Mouse (Mus musculus): ENCODE data around the gene Vamp8.
A peak's percentile ranks its signal among the peaks of the same experiment; 100 is the strongest.

The Vamp8 gene

GRCm38 (mm10) chr6:72389941-72390771 lies at the start of gene Vamp8:
Gene Vamp8 (minus strand): TSS chr6:72390703.
- peak; percentile 88 for DNase-seq (ENCODE audit: low read depth, low spot score)

DNA sequence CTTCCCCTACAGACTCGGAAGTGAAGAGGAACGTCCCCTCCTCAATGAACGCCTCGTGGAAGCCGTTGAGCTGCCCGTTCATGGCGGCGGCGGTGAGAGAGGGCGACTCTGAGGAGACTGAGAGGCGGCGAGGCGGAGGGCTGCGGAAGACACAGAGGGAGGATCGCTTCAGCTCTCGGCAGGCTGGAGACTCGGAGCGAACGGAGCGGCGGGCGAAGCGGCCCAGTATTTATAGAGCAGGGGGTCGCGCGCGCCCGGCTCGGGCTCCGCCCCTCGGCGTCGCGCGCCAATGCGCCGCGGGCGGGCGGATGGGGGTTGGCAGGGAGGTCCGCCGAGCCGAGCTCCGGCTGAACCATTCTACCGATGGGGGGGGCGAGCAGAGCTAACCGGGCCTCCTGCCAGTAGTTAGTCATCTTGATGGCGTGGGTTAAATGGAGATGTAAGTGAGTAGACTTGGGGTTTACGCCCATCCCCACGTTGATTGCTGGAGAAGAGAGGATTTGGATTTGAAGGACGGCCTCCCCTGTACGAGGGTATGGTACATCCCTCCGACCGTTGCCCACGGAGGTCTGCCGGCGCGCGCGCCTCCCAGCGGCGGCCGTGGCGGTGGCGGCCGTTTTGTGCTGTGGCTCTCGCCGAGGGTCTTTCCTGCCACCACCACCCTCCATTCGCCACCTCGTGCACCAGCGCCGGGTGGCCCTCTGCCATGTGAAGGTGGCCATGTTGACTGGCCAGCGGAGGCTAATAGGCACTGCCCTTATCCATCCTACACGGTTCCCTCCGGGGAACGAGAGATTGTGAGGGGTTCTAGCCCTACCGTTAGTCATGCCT lies 49.1 kb upstream of the Vamp8 start, which contains the start of gene Mat2a:
Mat2a (minus strand) TSS at position 204 of the 831 bp plus-strand sequence.
- peak; percentile 96 for DNase-seq (ENCODE audit: low read depth, low spot score)

GRCm38 (mm10) chr6:72438862-72439354 lies 48.4 kb upstream of the Vamp8 start:
- peak; percentile 91 for DNase-seq (ENCODE audit: low read depth, low spot score)

DNA sequence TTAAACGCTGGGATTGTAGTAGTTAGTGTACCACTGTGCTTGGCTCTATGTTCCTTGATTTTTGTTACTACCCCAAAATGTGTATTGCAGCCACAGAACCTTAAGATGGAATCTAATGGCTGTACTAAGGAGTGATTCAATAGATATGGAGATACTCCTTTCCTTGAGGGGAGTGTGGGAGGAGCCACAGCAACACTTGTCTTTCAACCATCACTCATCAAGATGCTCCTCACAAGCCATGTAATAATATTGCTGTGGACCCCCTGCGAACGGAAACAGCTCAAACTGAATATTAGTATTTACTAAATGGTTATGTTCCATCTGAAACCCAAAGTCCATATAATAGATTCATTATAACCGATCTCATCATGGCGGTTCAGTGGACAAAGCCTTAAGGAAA lies 47.7 kb upstream of the Vamp8 start:
- peak; percentile 79 for DNase-seq (ENCODE audit: low read depth, low spot score)

DNA sequence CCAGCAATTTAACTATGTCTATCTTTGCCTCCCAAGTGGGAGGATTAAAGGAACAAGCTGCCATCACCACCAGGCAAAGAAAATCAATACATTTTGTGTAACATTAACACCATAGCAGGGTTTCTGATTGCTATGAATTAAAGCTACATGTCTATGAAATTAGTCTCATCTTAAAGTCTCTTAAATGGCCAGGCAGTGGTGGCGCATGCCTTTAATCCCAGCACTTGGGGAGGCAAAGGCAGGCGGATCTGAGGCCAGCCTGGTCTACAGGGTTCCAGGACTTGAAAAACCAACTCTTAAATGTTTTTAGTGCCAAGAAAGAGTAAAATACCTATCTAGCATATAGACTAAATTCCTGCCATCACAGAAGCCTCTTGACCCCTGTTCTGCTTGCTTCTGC lies 41.6 kb upstream of the Vamp8 start:
- DNase-seq (ENCODE audit: low read depth, low spot score) = peak; percentile 27

DNA sequence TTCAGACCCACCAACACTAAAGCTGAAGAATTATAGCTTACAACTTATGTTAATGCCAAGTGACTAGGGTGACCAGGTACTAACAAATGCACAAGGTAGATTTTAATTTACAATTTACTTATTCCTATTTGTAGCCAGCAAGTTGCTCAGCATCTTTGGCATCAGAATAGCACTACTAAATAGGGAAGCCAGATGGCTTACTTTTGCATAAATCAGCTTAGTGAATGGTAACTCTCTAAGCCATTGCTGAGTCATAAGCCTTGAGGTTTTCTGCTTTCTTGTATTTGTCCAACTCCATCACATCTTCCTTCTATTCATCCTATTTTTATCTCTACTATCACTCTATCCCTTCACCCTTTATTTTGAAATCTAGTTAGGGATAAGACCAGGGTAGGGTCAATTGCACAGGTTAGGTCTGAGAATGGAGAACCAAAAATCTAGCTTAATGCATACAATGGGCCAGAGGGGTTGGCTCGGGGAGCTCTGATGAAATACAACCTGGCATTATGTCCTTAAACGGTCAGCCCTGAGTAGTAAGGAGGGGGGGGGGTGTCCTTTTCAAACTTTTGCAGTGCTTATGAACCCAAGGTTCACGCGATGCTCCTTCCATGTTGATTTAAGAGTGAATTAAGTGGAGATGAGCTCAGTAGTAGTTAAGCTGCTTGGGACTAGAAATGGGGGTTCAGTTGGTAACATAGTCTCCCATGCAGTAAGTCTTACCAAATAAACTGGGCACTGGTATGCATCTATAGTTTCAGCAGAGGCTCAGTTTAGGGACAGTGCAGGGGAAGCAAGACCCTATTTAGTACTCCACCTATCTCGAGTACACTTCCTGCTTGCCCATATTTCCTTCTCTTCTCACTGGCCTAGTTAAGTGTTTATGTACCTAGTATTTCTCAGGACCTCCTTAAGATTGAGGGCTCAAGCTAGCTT lies 40.8 kb upstream of the Vamp8 start:
- peak; percentile 49 for DNase-seq (ENCODE audit: low read depth, low spot score)

- DNase-seq (ENCODE audit: low read depth, low spot score) = peak; percentile 37
These were observed 38.7 kb upstream of the Vamp8 start for GRCm38 (mm10) chr6:72429061-72429842.

DNA sequence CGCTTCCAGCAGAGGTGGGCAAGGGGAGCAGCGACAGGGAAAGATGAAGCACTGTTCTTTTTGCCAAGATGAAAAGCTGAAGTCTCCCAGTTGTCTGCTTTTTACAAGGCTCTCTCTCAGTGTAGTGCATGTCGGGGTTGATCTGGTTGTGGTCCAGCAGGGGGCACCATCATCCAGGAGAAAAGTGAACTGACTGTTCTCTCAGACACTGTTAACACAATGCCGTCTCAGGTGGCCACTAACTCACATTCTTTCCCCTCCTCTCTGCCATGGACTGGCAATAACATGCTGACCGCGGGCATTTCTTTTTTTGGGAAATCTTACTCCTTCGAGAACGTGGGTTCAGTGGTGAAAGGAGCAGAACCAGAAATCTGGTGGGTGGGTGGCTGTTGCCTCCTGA lies 37.5 kb upstream of the Vamp8 start:
- peak; percentile 82 for DNase-seq (ENCODE audit: low read depth, low spot score)

GRCm38 (mm10) chr6:72425646-72426045 lies 35.1 kb upstream of the Vamp8 start:
- no peak for DNase-seq (ENCODE audit: low read depth, low spot score)

DNA sequence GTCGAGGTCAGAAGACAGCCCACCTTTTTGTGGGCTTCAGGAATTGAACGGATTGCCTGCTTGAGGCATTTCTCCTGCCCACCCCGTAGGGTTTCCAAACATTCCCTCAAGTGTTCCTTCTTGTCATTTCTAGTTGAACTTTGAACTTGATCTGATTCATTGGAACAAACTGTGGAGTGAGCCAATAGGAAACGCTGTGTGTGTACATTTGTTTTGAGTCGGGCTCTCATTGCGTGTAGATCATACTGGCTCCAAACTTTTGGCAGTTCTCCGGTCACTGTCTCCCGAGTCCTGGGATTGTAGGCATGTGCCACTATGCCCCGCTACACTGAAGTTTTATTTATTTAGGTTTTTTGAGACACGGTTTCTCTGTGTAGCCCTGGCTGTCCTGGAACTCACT lies 30.4 kb upstream of the Vamp8 start:
- no peak for DNase-seq (ENCODE audit: low read depth, low spot score)

GRCm38 (mm10) chr6:72419806-72420205 lies 29.3 kb upstream of the Vamp8 start:
- no peak for DNase-seq (ENCODE audit: low read depth, low spot score)

GRCm38 (mm10) chr6:72418279-72418678 lies 27.8 kb upstream of the Vamp8 start:
- no peak for DNase-seq (ENCODE audit: low read depth, low spot score)

DNA sequence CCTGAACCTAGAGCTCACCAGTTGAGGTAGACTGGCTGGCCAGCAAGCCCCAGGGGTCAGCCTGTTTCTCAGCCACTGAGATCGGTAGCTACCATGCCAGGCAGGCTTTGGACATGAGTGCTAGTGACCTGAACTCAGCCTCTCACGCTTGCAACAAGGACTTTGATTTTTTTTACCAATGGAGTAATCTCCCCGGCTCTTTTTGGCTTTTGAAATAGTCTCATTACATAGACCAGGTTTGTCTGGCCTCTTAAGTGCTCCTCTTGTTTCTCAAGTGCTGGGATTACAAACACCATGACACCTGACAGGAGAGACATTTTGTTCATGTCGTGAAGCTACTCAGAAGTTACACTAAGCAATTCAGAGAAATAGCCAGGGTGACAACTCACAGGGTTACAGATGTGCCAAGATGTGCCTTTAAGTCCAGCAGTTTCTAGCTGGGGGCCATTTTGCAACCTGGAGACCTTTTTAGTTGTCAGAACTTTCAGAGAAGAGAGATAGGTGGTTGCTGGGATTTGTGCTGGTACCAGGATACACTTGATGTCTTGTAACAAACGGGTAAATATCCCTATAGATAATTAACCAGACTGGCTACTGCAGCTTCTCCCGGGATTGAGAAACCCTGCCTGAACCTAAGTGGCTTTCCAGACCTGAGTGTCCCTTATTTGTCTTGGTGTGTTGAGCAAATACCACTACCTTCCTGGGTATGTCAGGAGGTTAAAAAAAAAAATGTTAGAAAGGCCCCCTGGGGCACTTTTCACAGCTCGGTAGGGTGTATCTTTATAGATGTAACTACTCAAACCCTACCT lies 25.7 kb upstream of the Vamp8 start:
- no peak for DNase-seq (ENCODE audit: low read depth, low spot score)

- DNase-seq (ENCODE audit: low read depth, low spot score) = peak; percentile 31
These were observed 24.7 kb upstream of the Vamp8 start for GRCm38 (mm10) chr6:72415181-72415580.

DNA sequence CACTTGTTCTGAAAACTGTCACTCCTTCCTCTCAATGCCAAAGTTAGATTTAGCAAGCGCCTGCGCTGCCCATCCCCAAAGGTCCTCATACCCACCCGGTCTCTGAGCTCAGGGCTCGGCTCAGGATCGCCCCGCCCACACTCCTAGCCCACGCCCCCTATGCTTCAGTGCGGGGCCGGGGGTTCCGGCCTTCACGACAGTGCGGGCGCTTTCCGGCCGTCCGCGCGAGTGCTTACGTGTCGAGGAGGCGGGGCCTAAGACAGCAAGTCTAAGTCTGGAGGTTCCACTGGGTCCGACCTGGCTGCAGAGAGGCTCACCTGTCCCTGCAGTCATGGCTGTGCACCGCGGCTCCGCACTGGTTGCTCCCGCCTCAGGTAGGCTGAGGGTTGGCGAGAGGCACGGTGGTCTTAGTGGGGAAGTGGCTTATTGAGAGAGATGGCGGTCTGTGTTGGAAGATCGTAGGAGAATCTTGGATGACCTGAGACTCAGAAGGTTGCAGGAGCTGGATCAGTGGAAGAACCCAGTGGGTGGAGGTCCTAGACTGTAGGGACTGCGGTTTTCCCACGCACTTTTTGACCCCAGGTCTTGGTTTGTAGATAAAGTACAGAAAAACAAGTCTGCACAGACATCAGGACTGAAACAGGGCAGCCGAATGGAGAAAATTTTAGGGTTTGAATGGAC lies 23.7 kb upstream of the Vamp8 start, which contains the start of gene Ggcx:
Ggcx (plus strand) TSS at position 233 of the 681 bp plus-strand sequence.
- DNase-seq (ENCODE audit: low read depth, low spot score) = peak; percentile 98

- no peak for DNase-seq (ENCODE audit: low read depth, low spot score)
These were observed 20.0 kb upstream of the Vamp8 start for GRCm38 (mm10) chr6:72410518-72410917.

DNA sequence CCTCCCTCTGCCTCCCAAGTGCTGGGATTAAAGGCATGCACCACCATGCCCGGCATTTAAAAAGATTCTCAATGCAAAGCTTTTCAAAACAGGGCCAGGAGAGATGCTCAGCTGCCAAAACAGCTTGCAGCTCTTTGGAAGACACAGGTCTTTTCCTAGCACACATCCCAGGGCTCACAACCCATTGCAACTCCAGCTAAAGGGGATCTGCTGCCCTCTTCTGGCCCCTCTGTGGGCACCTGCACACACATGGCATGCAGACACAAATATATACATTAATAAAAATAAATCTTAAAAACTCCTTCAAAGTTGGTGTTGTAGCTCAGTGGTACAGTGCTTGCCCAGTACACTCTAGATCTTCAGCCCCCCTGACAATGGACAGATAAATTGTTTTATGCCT lies 19.5 kb upstream of the Vamp8 start:
- peak; percentile 61 for DNase-seq (ENCODE audit: low read depth, low spot score)

DNA sequence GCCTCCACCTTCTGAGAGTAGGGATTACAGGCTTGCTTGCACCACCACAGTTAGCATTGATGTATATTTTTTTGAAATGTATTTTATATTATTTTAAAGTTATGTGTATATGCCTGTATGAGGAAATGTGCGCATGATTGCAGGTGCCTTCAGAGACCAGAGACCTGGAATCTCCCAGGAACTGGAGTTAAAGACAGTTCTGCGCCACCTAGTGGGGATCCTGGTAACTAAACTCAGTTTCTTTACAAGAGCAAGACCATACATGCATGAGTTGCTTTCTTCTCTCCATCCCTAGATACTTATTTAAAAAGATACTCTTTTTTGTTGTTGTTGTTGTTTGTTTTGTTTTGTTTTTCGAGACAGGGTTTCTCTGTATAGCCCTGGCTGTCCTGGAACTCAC lies 19.1 kb upstream of the Vamp8 start:
- peak; percentile 90 for DNase-seq (ENCODE audit: low read depth, low spot score)

GRCm38 (mm10) chr6:72407119-72407518 lies 16.6 kb upstream of the Vamp8 start:
- peak; percentile 94 for DNase-seq (ENCODE audit: low read depth, low spot score)
